Mouse (Mus musculus) telencephalon, adult 2 months (tissue): Measurements from ENCODE around the gene Rad51d.
"Not testable (repeated sequence)": the region's sequence is repeated elsewhere in the genome, so short reads cannot be mapped to it uniquely, and the experiment has no call there.

Experiments used
- DNase-seq: peaks from one replicate; pipeline ENCODE4 v3.0.0-alpha.2; 2011; ENCODE audit warnings: low read depth, low spot score

The Rad51d gene

DNA sequence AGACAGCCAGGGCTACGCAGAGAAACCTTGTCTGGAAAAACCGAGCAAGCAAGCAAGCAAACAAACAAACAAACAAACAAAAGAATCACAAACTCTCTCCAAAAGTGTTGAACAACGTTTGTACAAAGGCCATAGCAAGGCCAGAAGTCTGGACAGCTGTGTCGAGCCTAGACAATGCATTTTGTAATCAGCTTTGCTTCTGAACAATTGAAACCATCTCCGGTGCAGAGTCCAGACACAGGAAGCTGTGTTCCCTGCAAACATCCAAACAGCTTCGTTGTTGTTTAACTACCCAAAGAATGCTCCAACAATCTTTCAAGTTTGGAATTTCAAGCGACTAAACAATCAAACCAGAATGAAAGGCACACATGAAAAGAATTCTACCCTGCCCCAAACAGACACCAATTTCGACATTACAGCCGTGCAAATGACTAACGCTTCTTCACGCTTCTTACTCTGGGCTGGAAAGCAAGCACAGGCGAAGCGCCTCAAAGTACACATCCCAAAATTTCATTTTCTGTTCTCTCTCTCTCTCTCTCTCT is 33.0 kb downstream of the Rad51d start:
- DNase-seq: peak; percentile 68

DNA sequence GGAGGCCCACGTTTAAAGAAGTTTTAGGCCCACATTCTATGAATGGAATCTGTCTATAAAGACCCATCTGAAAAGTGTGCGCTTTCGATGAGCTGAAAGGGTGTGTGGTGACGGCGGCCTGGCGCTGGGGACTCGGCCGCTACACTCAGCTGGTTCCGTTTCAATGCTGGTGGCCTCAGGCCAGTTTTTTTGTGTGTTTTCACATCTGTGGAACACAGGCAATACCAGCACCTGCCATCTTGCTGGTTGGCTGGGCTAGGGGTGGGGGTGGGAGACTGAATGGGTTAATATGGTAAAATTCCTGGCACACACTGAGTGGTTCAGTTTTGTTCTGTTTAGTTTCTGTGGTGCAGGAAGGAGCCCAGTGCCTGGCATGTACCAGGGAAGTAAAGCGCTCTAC is 34.4 kb downstream of the Rad51d start:
- no peak for DNase-seq

DNA sequence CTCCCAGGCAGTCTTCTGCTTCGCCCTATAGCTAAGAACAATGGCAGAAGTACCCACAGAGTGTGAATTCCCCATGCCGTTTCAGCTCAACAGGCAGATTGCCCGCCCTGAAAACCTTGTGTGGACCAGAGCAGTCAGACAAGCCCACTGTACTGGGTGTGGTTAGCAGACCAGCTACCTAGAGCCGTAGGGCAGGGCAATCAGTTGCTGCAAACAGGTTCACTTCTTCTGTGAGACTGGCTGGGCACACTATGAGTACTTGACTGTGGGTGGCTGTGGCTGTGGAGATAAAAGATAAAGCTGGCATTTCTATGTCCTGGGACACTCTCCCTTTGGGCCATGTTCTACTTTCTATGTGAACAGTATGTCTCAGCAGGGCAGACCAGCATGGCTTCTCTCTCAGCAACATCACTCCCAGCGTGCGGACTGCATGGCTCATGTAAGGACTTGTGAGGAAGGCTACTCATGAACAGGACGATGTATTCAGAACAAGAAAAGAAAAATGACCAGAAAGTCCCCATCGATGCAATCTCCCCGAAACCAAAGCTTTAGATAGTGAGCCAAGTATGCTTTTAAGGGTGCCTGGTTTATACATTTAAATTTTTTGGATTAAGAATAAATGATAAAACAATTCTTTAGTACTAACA is 35.0 kb downstream of the Rad51d start:
- no peak for DNase-seq

DNA sequence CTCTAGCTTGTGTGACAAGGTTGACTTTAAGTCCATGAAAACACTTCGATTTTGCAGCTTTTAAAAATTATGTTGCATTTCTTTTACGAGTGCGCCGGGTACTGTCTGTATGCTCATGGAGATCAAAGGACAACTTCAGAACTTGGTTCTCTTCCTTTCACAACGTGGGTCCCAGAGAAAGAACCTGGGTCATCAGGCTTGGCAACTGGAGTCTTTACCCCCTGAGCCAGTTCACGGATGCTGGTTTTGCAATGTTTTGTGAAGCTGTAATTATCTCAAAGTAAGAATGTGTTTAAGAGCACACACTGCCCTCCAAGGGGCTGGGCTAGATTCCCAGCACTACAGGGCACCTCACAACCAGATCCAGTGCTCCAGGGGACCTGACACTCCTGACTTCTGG is 36.3 kb downstream of the Rad51d start:
- no peak for DNase-seq

DNA sequence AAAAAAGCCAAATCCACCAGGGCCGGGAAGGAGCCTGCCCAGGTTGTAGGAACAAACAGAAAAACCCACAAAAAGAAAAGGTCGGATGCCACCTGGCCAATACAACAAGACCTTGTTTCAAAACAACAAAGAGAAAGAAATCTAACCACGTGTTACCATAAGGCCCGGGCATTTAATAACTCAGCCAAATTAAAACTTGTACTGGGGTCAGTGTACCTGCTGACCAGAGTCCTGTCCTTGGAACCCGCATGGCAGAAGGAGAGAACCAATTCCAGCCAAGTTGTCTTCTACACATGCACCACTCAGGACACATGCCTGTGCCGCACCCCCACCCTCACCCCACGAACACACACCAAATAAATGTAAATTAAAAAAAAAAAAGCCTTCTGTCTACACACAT is 37.5 kb downstream of the Rad51d start:
- DNase-seq: no peak

DNA sequence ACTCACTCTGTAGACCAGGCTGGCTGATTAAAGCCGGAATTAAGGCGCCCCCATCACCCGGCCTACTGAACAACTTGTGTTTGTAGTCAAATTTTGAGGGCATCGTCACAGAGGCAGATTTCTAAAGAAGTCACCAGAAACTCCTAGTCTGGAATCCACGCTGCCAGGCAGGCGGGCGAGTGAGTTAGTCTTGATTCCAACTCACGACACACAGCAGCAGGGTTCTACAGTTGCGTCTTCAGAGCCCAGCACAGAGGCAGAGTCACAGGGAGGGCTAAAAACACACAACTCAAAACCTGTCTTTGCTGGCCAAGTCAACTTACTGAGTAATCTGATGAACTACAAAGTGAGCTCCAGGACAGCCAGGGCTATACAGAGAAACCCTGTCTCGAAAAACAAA is 37.9 kb downstream of the Rad51d start:
- DNase-seq: no peak

DNA sequence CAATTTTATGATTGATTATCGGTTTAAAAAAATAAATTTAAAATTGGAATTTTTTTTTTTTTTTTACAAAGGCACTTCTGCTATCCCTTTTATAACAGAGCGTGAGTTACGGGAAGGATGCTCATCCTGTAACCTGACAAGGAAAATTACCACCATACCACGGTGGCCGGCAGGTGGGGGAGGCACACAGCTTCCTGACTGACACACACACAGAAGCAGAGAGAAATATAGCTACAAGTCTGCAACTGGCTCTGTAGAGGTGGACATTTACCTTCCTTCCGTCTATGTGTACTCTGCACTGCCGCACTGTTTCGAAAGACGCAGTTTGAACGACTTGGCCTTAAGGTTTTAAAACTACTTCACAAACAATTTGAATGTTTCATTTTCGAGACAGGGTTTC is 38.3 kb downstream of the Rad51d start:
- no peak for DNase-seq

DNA sequence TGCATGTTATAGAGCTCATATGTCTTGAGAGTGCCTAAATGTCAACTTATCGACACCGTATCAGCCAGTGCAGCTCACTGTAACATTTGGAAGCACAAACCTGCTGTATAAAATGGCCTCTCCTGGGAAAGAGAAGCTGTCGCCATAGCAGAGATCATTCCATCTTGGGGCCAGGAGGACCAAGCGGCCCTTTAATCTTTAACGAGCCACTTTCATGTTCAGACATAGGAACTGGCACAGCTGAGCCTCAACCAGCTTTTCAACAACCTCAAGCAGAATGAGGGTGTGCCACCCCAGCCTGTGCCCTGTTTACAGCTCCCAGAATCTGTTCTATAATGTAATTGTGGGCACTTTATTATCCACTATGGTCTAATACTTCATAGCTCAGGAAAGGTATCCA is 40.2 kb downstream of the Rad51d start:
- no peak for DNase-seq

DNA sequence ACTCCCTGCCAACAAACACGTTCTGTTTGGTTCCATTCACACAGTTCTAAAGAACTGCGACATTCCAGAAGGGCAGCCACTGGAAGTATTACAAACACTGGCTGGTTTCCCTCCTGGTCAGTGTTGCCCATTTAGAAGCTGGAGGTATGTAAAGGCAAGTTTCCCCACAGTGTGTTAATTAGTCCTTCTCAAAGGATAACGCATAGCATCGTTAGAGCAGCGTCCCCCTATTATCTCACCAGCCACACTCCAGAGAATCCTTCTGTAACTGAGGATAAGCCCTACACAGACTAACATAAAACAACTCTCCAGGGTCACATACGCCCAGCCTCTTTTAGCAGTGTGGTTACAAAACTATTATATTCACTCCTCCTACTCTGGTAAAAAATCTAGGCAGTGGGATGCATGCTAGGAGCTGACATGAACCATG is 42.8 kb downstream of the Rad51d start:
- DNase-seq: no peak

DNA sequence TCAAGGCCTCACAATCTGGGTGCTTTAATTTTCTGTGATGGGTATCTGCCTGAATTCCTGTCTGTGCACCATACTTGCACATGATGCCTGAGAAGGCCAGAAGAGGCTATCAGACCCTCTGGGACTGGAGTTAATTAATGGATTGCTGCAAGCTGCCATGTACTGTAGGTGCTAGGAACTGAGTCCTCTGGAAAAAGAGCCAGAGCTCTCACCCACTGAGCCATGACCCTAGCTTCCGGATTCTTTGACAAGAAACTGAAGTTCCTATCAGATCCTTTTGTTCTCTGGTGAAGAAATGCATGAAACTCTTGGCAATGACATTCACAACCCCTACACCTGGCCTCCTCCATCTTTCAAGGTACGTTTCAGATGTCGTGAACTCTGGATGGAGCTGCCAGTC is 43.5 kb downstream of the Rad51d start:
- DNase-seq: no peak

DNA sequence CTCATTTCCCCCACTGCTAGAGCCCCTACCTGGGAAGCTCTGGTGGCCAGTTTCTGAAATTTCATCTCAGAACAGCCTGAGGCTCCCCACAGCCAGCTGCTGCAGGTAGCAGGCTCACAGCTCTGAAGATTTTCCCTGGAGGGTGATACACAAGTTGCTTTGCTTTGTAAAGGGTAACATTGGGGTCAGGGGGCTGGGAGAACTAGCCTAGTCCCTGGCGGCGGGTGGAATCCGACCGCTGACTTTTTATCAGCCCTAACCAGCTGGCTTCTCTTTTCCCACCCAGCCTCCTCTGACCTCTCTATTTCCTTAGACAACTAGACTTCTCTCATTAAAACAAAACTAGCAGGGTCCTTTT is 44.4 kb downstream of the Rad51d start:
- no peak for DNase-seq

DNA sequence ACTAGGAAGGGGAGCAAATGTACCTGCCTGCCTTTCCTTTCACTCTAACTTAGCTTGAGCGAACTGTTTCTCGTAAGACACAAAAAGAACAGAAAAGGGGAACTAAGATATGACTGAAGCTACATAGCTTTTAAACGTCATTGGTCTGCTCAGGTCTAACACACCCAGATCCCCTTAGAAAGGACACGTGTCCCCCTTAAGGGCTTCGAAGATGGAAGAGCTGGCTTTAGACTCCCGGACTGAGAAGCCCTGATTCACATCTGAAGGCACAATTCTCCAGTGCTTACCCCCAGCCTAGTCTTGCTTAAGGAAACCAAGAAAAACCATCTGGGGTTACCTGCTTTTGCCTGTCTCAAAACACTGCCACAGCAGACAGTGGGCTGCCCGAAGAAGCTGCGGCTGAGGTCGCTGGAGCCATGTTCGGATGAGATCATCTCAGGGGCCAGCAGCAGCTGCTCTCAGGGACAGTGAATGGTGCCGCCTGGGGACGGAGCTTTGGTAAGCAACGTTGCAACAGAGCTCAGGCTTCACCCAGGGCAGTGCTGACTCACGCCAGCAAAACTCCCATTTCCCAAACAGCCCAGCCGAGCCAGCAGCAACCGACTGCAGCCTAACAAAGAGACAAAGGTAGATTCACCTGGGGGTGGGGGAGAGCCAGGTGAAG is 44.9 kb downstream of the Rad51d start:
- DNase-seq: peak; percentile 54

DNA sequence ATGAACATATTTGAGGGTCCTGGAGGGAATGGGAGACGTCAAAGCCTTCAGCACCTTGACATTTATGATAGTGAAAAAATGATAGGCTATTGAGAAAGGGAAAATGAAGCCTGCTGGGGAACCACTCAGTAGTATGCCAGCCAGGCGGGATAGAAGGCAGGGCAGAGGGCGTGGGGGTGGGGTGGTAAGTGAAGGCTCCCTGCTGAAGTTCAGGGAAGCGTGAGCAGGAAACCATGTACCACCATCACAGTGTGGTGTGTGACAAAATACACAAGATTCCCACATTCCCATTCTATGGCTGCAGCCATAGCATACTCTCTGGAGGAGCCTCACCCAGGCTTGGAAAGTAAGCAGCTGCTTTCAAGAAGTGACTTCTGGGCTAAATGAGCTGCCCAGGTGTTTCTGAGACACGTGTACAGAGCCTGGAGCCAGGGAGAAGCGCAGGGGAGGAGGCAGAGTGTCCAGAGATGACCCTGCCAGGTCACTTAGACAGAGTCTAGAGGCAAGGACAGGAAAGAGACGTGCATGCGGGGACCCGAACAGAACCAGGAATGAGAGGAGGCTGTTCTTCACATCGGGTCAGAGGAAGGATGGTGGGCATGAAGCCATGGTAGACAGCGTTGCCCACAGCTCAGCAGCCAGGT is 45.5 kb downstream of the Rad51d start:
- DNase-seq: no peak

DNA sequence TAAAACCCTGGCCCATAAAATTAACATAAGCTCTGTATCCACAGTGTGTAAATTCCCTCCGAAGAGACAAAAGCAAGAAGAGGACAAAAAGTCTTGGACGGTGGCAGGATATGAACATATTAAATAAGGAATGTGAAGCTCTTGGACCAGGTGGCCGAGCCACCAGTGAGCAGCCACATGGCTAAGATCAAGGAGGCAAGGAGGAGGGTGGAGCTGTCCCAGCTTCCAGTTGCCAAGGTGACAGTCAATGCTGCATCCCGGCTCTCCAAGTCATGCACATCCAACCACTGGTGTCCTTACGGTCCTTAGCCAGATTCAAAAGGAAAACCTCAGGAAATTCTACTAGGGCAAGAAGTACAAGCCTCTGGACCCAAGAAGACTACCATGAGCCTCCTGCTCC is 51.9 kb downstream of the Rad51d start:
- DNase-seq: no peak

DNA sequence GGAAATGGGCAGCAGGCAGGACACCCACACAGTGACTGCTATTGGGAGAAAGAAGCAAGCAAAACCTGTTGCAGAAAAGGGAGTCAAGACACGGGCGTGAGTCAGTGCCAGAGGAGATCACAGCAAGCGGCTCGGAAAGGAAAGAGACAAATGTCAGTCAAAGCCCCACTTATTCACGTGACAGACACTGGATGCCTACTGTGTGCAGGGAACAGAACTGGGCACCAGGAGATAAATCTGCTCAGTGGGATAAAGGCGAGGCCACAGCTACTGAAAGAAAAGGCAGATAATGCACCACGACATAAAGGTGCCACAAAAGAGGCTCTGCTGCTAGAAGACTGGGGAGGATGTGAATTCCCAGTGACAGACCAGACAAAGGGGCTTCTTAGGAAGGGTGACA is 52.6 kb downstream of the Rad51d start:
- no peak for DNase-seq

DNA sequence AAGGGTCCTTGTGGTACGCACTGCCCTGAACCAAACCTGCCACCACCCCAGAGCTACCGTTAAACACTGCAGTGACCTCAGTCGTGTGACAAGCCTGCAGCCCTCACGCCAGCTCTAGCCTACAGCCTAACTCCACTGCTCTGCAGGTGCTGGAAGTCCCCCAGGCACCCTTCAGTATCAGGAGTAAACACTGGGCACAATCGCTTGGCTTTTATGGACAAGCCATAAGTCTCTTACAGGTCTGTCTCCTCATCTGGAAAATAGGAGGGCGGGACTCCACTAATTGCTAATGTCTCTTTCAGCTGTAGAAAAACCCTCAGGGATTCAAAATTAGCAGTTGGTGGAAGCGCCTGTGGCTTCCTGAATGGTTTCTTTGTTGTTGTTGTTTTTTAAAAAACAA is 53.2 kb downstream of the Rad51d start:
- DNase-seq: no peak

DNA sequence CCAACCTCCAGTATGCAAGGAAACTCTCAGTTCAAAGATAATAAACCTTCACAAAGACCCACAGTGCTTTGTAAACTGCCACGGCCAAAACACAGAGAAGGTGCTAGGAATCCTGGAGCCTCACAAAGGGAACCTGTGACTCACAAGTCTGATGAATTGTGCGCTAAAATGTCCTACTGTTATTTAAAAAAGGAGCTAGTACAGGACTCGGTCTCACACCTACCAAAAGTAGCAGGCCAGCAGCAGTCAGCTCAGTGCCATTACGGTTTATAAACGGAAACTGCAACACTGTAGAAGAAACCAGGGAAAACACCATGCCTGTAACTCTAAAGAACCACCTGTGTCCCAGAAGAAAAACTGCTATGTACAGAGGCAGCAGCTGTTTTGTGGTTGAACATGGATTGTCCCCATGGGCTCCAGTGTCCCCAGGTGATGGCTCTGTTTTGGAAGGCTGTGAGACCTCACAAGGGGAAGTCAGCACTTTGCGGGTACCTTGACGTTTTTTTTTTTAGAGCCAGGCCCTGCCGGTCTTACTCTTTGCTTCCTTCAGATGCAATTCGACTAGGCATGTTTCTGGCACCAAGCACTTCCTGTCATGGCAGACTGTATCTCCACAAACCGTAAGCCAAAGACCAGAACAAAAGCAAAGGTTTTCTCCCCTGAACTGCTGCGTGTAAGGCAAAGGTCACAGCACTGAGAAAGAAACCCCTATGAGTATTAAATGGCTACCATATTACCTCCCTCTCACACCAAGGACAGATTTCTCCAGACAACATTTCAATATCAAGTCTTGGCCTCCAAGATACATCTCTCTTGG is 54.6 kb downstream of the Rad51d start:
- DNase-seq: no peak

DNA sequence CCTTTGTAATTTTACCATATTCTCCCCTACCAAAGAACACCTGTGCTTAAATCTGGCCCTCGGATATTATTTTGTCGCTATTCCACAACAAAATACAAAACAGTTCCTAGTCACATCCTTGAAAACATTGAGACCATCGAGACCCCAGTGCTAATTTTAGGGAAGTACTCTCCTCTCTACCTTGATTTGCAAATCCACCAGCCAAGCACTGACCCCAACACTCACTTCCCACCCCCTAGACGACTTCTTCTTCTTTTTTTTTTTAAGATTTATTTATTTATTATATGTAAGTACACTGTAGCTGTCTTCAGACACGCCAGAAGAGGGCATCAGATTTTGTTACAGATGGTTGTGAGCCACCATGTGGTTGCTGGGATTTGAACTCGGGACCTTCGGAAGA is 56.1 kb downstream of the Rad51d start:
- not testable (repeated sequence) for DNase-seq

DNA sequence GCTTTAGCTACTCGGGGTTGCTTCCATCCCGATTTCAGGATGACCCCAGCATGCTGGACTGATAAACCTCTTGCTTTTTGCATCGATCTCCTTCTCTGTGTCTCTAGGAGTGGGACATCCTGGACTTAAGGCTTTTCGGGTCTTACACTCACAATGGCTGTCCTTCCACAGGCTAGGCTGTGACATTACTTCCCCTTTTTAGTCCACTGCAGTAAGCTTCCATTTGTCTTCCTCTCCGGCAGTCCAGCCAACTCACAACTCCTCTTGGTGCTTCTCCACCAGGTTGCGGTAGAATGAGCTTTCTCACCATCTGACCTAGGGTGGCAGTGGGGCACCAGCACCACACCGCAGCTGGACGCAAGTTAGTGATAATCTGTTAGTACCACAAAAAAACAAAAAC is 56.5 kb downstream of the Rad51d start:
- no peak for DNase-seq

DNA sequence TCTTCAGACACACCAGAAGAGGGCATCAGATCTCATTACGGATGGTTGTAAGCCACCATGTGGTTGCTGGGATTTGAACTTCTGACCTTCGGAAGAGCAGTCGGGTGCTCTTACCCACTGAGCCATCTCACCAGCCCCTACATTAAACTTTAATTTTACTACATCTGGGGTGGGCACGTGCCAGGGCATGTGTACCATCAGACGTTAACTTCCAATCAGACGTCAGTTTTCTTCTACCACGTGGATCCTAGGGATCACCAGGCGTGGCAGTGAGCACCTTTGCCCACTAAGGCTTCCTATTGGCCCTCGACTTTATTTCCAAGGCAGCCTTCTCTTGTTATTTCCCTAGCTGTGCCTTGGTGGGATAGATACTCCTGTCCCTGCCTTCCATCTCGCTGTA is 58.0 kb downstream of the Rad51d start:
- not testable (repeated sequence) for DNase-seq

DNA sequence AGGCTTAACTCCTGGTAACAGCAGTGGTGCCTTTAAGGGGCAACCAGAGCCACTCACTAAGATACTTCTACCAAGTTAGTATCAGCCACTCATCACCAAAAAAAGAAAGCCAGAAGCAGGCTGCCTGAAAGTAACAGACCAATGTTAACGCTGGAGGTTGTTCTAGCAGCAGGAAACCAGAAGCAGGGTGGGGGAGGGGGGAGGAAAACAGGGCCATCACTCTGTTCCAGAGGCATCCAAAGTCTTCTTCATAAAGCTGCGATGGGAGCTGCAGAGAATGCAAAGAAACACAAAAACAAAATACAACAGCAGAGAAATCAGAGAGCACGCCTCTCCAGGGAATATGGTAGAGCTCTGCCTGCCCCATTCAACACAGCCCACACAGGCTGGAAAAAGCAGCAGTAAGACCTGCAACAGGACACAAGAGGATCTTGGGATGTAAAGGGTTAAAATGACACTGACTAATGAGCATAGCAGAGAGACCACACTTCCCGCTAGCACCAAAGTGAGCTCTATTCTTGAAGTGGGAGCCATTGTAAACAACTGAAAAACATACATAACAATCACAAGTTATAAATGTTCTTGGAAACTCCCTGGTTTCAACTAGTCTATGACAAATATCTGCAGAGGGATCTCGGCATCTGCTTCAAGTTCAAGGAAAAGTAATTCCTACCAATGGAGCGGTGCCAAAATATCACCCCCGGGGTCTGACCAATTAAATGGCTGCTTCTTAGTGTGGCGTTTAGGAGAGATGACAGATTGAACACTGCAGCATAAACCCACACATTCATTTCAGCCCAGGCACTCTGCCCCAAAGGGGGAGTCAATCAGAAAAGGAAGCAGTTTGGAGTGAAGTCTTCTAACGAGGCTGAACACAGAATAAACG is 59.2 kb downstream of the Rad51d start:
- DNase-seq: no peak
